Mouse (Mus musculus) brain, embryonic 14.5 days (tissue): Measurements from ENCODE around the gene Shld2. TPM values are rescaled to one million over a fixed set of nuclear protein-coding genes. Genes with fewer than 3 reads are reported as not detected.
"Not testable (repeated sequence)": the region's sequence is repeated elsewhere in the genome, so short reads cannot be mapped to it uniquely, and the experiment has no call there.

Experiments
- DNase-seq: peaks from one replicate; pipeline ENCODE4 v3.0.0-alpha.2; 2011; ENCODE audit warnings: low read depth
- CTCF ChIP-seq: fragments of 200-500 bp; IDR thresholded peaks from 2 replicates; pipeline ENCODE4 v1.5.1; 2012; ENCODE audit warnings: inconsistent platforms, mild to moderate bottlenecking, moderate library complexity, borderline replicate concordance; ENCODE audit not compliant: insufficient read depth, insufficient read length; ENCODE audit errors: extremely low read depth
- POLR2A ChIP-seq: fragments of 200-500 bp; IDR thresholded peaks from 2 replicates; pipeline ENCODE4 v1.6.1; 2012; ENCODE audit warnings: mild to moderate bottlenecking, inconsistent platforms, borderline replicate concordance; ENCODE audit not compliant: poor library complexity, insufficient read depth, insufficient read length, severe bottlenecking; ENCODE audit errors: extremely low read depth
- polyA plus RNA-seq: library from polyadenylated mRNA; depleted of rRNA; stranded (reverse); fragments of >200 nt; gene quantifications from 2 replicates; pipeline ENCODE4 v1.2.3, GENCODE M21; 2012

Shld2 gene
- polyA plus RNA-seq, 1 experiment: 4.2 TPM

DNA sequence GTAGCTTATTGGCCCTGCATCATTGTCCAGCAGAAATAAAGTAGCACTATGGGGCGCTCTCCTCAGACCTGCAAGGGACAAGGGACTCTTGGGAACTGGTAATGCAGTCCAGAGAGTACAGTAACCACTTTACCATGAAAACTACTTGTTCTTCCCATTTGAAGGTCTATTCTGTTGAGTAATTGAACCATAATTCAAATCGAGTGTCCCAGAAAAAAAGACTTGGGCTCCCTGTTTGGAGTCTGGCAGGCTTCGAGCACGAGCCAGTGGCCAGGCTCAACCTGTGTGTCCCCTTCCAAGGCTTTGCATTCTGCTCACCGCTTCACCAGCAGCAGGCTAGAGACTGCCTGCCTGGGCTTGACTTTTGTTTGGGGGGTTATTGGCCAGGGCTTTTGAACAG, 34.1 kb upstream of the Shld2 start:
- TF ChIP-seq CTCF: no peak
- no peak for TF ChIP-seq POLR2A
- no peak for DNase-seq

DNA sequence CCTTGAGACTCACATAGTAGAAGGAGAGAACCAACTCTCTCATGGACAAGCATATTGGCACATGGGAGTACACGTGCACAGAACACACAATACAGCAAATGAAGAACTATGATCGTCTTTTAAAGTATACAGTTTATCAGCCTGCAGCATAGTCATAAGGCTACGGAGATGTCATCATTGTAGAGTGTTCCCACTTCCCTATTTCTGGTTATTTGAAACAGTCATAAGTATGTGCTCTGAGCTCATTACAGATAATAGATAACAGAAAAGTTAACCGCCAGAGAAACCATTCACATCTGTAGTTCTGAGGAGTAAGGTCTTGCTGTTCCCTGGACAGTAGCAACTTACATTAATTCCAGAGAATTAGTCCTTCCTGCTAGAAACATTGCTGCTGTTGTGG, 32.8 kb upstream of the Shld2 start:
- no peak for DNase-seq
- TF ChIP-seq POLR2A (no peak), CTCF (no peak)

DNA sequence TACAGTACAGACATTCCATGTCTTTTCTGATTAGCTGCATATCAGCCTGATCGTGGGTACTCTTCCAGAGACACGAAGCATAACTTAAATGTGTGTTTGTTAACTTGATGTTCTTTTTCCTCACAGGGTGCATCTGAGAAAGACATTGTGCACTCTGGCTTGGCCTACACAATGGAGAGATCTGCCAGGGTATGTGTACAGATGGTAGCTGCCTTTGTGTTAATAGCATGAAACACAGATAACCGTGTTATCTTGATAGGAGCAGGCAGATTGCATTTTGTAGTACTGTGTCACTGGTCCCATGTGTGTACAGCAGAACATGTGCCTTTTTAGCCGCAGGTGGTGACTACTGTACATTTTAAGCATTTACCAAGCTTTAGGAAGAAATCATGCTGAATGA, 31.7 kb upstream of the Shld2 start:
- no peak for DNase-seq
- TF ChIP-seq POLR2A (no peak), CTCF (no peak)

DNA sequence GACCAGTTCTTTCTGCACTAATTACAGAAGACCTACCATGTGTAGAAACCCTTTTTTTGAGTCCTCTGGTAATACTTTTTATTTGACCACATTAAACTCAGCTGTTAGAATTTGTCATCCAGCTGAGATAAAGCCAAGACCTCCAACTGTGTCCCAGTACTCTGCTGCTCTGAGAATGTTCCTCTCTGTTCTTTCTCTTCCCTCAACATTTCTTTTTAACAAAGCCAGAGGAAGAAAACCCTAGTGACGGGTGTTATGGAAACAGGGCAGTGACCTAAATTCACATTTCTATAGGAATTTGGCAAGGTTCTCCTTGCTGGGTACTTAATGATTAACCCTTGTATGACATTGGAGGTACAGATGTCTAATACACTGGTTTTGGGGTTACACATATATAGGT, 29.2 kb upstream of the Shld2 start:
- peak; percentile 48 for DNase-seq
- TF ChIP-seq POLR2A (no peak), CTCF (no peak)

DNA sequence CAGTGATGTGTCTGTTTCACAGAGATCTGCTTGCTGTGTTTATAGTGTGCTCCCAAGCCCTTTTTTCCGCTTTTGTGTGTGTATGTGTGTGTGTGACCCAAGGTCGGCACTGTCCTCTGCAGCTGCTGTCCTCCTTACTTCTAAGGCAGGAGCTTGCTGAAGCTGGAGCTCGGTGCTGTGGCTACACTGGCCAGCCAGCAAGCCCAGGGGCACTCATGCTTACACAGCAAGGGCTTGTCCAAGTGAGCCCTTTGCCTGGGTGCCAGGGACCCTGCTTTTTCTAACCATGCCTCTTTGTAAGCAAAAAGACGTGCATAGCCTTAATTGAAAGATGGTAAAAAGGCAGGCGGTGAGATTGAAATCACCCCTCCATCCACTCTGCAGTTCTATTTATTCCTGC, 22.2 kb upstream of the Shld2 start:
- peak; percentile 84 for DNase-seq
- TF ChIP-seq POLR2A (no peak), CTCF (no peak)

DNA sequence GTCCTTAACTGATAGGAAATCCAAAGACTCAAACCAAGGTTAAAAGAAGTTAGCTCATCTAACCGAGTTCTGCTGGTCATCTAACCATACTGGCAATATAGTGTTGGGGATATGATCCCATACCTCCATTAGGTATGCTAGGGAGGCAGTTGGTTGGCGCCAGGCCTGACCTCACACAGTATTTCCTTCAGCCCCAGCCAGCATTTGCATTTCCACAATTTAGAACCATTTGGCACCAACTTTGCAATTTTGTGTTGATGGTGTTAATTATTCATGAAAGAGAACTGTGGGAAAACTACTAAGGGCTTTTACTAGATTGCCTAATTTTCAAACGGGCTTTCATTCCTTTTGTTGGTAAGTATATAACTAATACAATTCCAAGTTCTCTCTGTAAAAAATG, 21.6 kb upstream of the Shld2 start:
- TF ChIP-seq CTCF: no peak
- no peak for TF ChIP-seq POLR2A

DNA sequence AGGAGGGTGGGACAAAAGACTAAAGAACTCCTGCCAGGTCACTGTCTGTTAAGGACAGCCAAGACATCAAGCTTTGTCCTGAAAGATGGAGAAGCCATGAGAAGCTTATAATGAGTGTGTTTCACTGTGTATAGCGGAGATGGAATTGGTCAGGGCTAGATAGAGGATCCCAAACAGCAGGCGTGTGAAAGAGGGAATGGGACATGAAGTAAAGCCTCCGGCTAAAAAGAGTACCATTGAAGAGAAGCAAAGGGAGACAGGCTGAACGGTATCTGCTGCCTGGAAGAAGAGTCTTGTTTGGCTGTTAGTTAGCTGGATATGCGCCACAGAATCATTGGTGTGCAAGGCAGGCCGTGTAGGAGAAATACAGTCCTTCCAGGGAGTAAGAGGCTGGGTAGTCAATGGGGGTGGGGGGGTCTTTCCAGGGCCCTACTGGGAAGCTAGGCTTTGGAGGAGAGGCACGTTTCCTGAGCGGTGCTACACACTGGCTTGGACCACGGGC, 20.4 kb upstream of the Shld2 start:
- TF ChIP-seq POLR2A (no peak), CTCF (no peak)
- DNase-seq: peak; percentile 71

More for the DNA sequence above, 21.6 kb upstream of the Shld2 start:
- DNase-seq: peak; percentile 88

DNA sequence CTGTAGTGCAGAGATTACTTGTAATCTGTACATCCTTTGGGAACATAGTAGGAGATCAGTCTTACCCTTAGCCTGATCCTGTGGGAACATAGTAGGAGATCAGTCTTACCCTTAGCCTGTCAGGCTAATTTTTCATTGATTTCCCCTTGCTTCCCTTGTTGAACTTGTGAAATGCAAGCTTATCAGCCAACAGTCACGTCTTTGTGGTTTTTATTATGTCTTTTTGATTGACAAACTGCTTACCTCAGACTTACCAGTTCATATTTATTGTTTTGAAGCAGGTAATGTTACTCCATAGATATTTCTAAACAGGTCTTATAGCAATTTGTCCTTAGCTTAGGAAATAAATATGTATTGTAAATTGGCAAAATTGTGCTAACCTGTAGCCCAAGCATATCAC, 17.3 kb upstream of the Shld2 start:
- no peak for DNase-seq

DNA sequence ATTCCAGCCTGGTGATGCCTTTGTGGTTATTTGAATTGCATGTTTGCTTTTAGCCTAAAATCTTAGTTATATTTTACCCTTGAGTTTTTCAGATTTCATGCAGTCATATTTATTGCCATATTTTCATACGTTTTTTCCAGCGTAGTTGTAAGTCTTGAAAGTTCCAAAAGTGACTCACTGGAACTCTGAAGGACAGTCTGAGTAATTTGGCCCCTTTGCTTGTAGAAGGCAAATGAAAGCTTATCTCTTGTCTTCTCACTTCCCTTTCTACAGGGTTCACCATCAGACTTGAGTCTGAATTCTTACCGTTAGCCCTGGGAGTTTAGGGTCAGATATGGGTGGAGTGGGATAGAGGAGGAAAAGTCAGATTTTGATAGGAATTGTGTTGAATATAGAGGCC, 16.3 kb upstream of the Shld2 start:
- DNase-seq: no peak
- TF ChIP-seq POLR2A: no peak
- TF ChIP-seq CTCF: no peak

More for the DNA sequence above, 17.3 kb upstream of the Shld2 start:
- TF ChIP-seq CTCF (no peak), POLR2A (no peak)

DNA sequence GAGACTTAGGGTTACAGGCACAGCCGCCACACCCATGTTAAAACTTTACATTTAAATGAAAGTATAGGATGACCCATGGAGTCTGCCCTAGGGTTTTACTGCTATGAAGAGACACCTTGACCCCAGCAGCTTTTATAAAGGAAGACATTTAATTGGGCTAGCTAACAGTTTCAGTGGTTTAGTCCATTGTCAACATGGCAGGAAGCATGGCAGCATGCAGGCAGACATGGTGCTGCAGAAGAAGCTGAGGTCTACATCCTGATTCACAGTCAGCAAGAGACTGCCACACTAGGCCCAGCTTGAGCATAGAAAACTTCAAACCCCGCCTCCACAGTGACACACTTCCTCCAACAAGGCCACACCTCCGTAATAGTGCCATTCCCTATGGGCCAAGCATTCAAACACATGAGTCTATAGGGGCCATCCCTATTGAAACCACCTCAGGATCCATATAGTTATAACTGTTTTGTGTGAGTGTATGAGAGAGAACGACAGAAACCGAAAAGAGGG, 13.3 kb upstream of the Shld2 start:
- no peak for DNase-seq
- TF ChIP-seq CTCF (no peak), POLR2A (no peak)

DNA sequence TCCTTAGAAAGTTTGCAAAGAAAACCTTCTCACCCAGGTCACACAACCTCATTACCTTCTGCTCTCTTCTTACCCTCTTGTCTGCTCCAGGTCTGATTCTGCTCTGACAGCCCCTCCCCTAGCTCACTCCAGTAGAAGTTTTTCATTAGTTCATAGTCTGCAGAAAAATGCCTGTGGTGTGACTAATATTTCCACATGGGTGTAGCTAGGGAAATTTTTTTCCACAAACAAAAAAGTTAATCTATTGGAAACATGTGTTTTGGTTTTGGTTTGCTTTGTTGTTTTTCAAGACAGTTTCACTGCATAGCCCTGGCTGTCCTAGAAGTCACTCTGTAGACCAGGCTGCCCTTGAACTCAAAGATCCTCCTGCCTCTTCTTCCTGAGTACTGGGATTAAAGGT, 7.8 kb upstream of the Shld2 start:
- TF ChIP-seq CTCF (no peak), POLR2A (no peak)
- DNase-seq: no peak

DNA sequence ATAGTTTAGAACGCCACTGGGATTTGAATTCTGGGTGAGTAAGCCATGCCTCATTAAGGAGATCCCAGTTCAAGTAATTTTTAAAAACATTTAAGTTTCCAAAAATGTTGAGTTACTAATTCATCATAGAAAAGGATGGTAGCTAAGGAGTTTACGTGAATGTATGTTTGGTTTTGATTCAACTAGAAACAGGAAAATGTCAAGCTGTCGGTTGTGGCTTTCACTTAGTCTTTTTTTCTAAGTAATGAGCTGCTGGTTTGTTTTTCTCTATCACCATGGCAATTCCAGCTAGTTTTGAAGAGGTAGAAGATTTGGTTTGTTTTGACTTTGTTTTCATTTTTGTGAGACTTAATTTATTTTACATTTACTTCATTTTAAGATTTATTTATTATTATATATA, 7.1 kb upstream of the Shld2 start:
- TF ChIP-seq POLR2A (no peak), CTCF (no peak)
- no peak for DNase-seq

DNA sequence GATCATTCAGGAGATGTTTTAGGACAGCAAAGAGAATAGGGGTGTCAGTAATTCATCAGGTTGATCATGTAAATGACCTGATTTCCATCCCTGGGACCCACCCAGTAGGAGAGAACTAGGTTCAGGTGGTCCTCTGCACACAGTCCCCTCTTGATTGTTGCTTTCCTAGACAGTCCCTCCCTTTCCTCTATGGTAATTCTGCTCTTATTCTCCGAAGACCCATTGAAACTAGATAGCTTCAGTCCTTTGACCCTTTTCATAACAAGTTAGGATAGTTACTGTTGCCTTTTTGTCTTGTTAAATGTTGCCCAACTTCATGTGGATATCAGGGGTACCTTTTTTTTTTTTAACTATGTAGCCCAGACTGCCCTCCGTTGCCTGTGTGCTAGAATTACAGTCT, 6.1 kb upstream of the Shld2 start:
- TF ChIP-seq CTCF (no peak), POLR2A (no peak)
- no peak for DNase-seq

DNA sequence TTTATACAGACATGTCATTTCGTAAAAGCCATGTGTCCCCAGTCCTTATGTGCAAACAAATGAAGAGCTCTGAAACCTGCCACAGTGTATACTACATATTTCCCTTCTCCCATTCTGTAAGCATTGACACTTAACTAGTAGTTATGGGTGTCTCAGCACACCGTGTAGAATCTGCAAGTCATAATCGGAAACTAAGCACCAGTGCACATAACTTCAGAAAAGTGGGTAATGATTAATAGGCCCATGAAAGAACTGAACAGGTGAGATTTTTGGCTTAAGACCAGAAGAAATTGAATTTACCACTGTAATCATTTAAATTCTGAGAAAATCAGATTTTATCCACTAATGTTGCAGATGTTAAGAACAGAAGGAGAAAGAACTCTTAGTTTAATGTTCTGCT, 4.5 kb upstream of the Shld2 start:
- no peak for DNase-seq

DNA sequence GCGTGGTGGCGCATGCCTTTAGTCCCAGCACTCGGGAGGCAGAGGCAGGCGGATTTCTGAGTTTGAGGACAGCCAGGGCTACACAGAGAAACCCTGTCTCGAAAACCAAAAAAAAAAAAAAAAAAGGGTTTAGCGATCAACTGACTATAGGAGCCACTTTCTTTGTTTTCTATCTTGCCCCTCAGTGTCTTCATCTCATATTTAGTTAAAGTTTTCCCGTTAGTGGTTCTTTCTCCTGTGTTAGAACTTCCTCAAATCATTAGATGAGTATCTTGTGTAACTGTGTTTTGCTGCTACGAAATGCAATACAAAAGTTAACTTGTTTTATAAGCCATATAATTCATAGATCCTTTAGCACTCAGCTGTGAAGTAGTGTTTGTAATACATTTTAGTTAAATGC, 4.1 kb upstream of the Shld2 start:
- not testable (repeated sequence) for DNase-seq

More for the DNA sequence above, 4.5 kb upstream of the Shld2 start:
- TF ChIP-seq POLR2A: no peak
- no peak for TF ChIP-seq CTCF

DNA sequence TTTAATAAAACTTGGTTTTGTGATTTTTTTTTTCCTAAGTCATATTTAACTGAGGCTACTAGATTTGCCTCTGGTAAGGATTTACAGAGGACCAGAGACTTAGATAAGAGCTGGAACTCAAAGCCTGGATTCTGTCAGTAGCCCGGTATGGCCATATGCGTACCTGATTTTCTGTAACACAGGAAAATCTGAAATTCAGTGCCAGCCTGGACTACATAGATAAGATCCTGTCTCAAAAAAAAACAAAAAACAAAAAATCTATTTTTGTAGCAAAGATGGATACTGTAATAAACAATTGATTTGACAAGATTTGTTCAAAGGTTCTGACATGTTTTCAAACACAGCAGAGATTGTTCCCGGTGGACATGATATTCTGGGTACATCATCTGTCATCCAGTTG, 3.3 kb upstream of the Shld2 start:
- TF ChIP-seq CTCF: no peak
- no peak for TF ChIP-seq POLR2A
- no peak for DNase-seq
